Mouse (Mus musculus) forebrain, embryonic 11.5 days (tissue): ENCODE results near the gene Slc9c1. TPM values are rescaled to one million over a fixed set of nuclear protein-coding genes. Genes with fewer than 3 reads are reported as not detected.
"Not testable (repeated sequence)": the region's sequence is repeated elsewhere in the genome, so short reads cannot be mapped to it uniquely, and the experiment has no call there.

ENCODE experiments used
- ATAC-seq: fragments of 200-750 bp; cut with Nextera tagmentation; replicated peaks from 2 replicates; pipeline ENCODE4 v1.8.0; 2017; ENCODE audit warnings: moderate TSS enrichment; ENCODE audit not compliant: low FRiP score
- DNase-seq: peaks from one replicate; pipeline ENCODE4 v3.0.0-alpha.2; 2017; ENCODE audit warnings: low spot score
- H3K27ac ChIP-seq: fragments of 300-500 bp; sonication (generic); 2 replicates; pipeline ENCODE4 v1.5.1; 2014; ENCODE audit warnings: low read depth, low read length
- H3K27me3 ChIP-seq: fragments of 300-500 bp; sonication (generic); 2 replicates; pipeline ENCODE4 v1.6.1; 2014; ENCODE audit warnings: mild to moderate bottlenecking, low read length, mixed read lengths; ENCODE audit not compliant: control insufficient read depth, insufficient read depth
- H3K36me3 ChIP-seq: fragments of 300-500 bp; sonication (generic); 2 replicates; pipeline ENCODE4 v1.6.1; 2014; ENCODE audit warnings: mild to moderate bottlenecking, low read length, moderate library complexity, mixed read lengths; ENCODE audit not compliant: control insufficient read depth, insufficient read depth
- H3K4me1 ChIP-seq: fragments of 300-500 bp; sonication (generic); replicated peaks from 2 replicates; pipeline ENCODE4 v1.6.1; 2014; ENCODE audit warnings: low read length, mixed read lengths; ENCODE audit not compliant: control insufficient read depth, insufficient read depth
- H3K4me2 ChIP-seq: fragments of 300-500 bp; sonication (generic); 2 replicates; pipeline ENCODE4 v1.6.1; 2014; ENCODE audit warnings: low read depth, mild to moderate bottlenecking, low read length, moderate library complexity, mixed read lengths; ENCODE audit not compliant: severe bottlenecking
- H3K4me3 ChIP-seq: fragments of 300-500 bp; sonication (generic); 2 replicates; pipeline ENCODE4 v1.5.1; 2014; ENCODE audit warnings: low read depth, low read length
- H3K9ac ChIP-seq: fragments of 300-500 bp; sonication (generic); 2 replicates; pipeline ENCODE4 v1.6.1; 2014; ENCODE audit warnings: low read length
- H3K9me3 ChIP-seq: fragments of 300-500 bp; sonication (generic); 2 replicates; pipeline ENCODE4 v1.6.1; 2016; ENCODE audit warnings: low read length, mixed read lengths; ENCODE audit not compliant: control insufficient read depth
- WGBS: fragments of 180-500 bp; shearing (Covaris S2); extraction: QIAGEN DNeasy Blood & Tissue Kit; methylation state at CpG from one replicate; pipeline ENCODE4 v1.1.7; 2014; 5-methylcytosine and 5-hydroxymethylcytosine counted together
- polyA plus RNA-seq: library from polyadenylated mRNA; unstranded; fragments of >200 nt; fragmentation: Nextera tagmentation; extraction: Ambion mirVana; gene quantifications from 2 replicates; pipeline ENCODE4 v1.2.1, GENCODE M21; 2014

Slc9c1 gene
- polyA plus RNA-seq, result not detected in 2 replicates

DNA sequence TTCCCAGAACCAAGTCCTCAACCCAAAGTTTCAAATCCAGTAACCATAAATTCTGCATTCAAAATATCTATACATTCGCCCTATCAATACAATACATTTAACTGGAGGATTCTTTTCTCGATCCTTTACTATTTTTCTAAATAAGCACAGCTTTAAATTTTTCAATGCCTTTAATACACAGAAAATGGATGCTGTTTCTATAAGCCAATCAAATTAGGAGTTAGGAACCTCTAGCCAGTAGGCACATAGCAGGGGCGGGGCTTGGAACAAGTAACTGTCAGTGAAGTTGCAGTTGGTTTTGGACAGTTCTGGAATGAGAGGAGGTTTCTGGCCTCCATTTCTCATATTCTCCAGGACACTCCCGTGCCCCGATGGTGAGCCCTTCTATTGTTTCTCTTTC lies at the start of gene Slc9c1:
Gene Slc9c1, plus strand, starts transcription at position 301 of the 400 bp plus-strand sequence.
- ATAC-seq, result no peak

DNA sequence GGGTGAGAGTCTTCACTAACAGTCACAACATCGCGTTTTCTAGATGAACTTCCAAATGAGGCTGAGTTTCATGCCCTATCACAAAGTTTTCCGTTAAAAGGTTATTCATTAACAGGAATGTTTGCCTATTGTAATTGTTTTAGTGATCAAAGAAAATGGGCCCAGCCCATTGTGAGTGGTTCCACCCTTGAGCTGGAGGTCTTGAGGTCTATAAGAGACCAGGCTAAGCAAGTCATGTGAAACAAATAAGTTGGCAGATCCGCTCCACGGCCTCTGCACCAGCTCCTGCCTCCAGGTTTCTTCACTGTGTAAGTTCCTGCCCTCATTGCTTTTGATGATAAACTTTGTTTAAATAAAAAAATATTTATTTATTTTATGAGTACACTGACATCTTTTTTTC lies 42.2 kb upstream of the Slc9c1 start, which contains the start of gene Gm609:
Gene Gm609, minus strand, starts transcription at position 43 of the 400 bp plus-strand sequence.
- Histone ChIP-seq H3K4me1 (no peaks in the 10 kb centered on the region), H3K4me3 (no peak within 1 kb of the TSS), H3K9ac (no peak within 1 kb of the TSS), H3K27ac (no peak within 1 kb of the TSS), H3K27me3 (no peaks in the 10 kb centered on the region), H3K9me3 (no peaks in the 10 kb centered on the region), H3K36me3 (no peaks in the 10 kb centered on the region), H3K4me2 (no peak within 1 kb of the TSS)
- no peak for ATAC-seq
- no peak for DNase-seq
- 85% methylated on average over 5 of the region's 5 CpGs for WGBS

More for the DNA sequence above, at the start of gene Slc9c1:
- H3K36me3 ChIP-seq, result no peaks in the 10 kb centered on the region
- no peak for DNase-seq
- H3K27ac ChIP-seq, result no peak within 1 kb of the TSS
- H3K4me1 ChIP-seq, result no peaks in the 10 kb centered on the region
- H3K9ac ChIP-seq, result no peak within 1 kb of the TSS
- H3K27me3 ChIP-seq, result no peaks in the 10 kb centered on the region
- no peak within 1 kb of the TSS for H3K4me3 ChIP-seq
- H3K4me2 ChIP-seq, result no peak within 1 kb of the TSS
- WGBS, result 90% methylated on average over 5 of the region's 5 CpGs
- no peaks in the 10 kb centered on the region for H3K9me3 ChIP-seq

DNA sequence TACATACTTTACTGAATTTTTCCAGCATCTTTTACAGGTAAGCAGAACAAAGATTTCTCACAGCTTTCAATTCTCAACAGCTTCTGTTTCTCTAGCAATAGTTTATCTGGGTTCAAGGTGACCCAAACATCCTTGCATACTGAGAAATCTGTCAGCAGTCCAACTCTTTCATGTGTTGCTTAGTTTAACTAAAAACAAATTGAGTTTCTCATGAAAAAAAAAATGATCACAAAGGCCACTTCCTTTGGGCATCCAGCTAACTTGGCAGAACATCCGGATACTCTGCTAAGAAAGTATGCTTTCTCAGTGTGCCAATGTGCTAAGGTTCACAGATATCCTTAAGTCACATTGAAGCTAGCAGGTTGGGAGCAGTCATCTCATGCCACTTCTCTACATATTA lies 39.8 kb upstream of the Slc9c1 start:
- H3K27me3 ChIP-seq, result no peaks in the 10 kb centered on the region
- 88% methylated on average over 1 of the region's 1 CpGs for WGBS
- ATAC-seq, result no peak
- DNase-seq, result no peak
- no peak overlapping the region for H3K4me3 ChIP-seq
- no peaks in the 10 kb centered on the region for H3K9me3 ChIP-seq
- no peaks in the 10 kb centered on the region for H3K4me1 ChIP-seq
- no peaks in the 10 kb centered on the region for H3K36me3 ChIP-seq
- H3K27ac ChIP-seq, result no peak overlapping the region
- H3K9ac ChIP-seq, result no peak overlapping the region
- H3K4me2 ChIP-seq, result no peak overlapping the region

DNA sequence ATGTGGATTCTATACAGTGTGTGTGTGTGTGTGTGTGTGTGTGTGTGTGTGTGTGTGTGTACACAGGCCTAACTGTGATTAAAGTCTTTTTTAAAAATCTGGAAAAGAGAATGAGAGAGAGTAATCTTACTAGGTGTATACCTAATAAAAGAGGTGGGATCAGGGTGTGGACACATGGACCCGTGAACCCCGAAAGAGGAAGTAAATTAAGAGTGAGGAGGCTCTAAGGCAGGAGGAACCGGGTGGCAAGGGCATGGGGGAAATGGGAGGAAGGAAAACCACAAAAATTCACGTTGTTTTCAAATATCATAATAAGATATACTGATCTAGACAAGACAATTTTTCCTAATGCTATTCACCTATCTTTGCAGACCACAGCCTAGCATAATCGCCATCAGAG lies 9.6 kb upstream of the Slc9c1 start:
- Histone ChIP-seq H3K4me3 (no peak overlapping the region), H3K4me1 (no peaks in the 10 kb centered on the region), H3K9ac (no peak overlapping the region), H3K27ac (no peak overlapping the region), H3K36me3 (no peaks in the 10 kb centered on the region), H3K4me2 (no peak overlapping the region), H3K9me3 (no peaks in the 10 kb centered on the region), H3K27me3 (no peaks in the 10 kb centered on the region)
- ATAC-seq (no peak), DNase-seq (no peak)
- WGBS, result 90% methylated on average over 5 of the region's 5 CpGs

DNA sequence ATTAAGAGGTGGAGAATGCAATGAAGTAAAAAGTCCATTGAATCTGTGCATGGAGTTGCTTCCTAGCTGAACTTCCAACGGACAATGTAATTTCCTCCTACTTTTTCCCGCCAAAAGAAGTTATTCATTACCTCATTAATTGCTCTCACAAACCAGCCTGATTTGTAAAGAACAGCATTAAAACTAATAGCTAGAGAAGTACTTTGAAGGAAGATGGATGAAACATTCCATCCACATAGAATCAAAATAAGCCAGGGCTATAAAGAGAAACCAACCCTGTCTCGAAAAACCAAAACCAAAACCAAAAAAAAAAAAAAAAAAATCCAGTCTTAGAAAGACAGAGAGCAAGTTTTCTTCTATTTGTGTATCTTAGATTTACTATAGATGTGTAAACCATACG lies 3.2 kb upstream of the Slc9c1 start, which contains the start of gene Gm17783:
Gene Gm17783, minus strand, starts transcription at position 101 of the 400 bp plus-strand sequence.
- no peaks in the 10 kb centered on the region for H3K9me3 ChIP-seq
- DNase-seq (no peak), ATAC-seq (no peak)
- no peak within 1 kb of the TSS for H3K27ac ChIP-seq
- H3K4me2 ChIP-seq, result no peak within 1 kb of the TSS
- H3K9ac ChIP-seq, result no peak within 1 kb of the TSS
- WGBS, result 80% methylated on average over 4 of the region's 4 CpGs
- H3K4me1 ChIP-seq, result no peaks in the 10 kb centered on the region
- no peaks in the 10 kb centered on the region for H3K27me3 ChIP-seq
- no peaks in the 10 kb centered on the region for H3K36me3 ChIP-seq
- no peak within 1 kb of the TSS for H3K4me3 ChIP-seq

DNA sequence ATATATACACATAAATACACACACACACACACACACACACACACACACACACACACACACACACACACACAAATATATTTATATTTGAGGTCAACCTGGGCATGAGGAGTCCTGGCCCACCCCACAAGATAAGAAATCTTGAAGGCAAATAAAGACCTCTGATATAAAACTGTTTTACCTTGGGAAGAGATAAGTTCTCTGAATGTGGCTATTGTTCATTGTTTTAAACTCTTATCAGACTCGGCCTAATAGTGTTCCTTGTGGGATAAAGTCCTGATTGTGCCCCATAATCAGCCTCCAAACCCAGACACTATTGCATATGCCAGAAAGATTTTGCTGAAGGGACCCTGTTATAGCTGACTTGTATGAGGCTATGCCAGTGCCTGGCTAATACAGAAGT lies 3.2 kb downstream of the Slc9c1 start:
- H3K4me1 ChIP-seq, H3K9ac ChIP-seq, DNase-seq, H3K4me3 ChIP-seq, H3K4me2 ChIP-seq, H3K36me3 ChIP-seq, H3K27me3 ChIP-seq, H3K27ac ChIP-seq, H3K9me3 ChIP-seq, ATAC-seq: not testable (repeated sequence)
- 90% methylated on average over 1 of the region's 1 CpGs for WGBS

DNA sequence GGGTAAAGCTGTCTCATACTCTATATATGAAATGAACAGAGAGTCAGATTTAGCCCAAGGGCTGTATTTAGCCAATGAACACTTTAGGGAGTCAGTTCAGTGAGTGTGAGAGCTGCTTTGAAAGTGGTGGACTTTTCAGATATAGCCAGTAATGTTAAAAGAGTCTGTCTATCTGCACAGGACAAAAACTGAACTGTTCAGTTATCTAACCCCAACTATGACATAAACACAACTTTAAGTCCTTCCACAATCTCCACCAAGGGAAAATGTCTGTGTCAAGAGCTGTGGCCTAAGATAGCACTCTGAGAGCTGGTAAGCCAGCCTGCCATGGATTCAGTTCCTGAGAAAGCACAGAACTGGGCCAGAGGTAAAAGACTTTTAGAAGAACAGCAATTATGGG lies 7.0 kb downstream of the Slc9c1 start:
- Histone ChIP-seq H3K36me3 (no peaks in the 10 kb centered on the region), H3K27ac (no peak overlapping the region), H3K4me1 (no peaks in the 10 kb centered on the region), H3K9me3 (no peaks in the 10 kb centered on the region), H3K4me3 (no peak overlapping the region), H3K9ac (no peak overlapping the region), H3K27me3 (no peaks in the 10 kb centered on the region), H3K4me2 (no peak overlapping the region)
- ATAC-seq (no peak), DNase-seq (no peak)

DNA sequence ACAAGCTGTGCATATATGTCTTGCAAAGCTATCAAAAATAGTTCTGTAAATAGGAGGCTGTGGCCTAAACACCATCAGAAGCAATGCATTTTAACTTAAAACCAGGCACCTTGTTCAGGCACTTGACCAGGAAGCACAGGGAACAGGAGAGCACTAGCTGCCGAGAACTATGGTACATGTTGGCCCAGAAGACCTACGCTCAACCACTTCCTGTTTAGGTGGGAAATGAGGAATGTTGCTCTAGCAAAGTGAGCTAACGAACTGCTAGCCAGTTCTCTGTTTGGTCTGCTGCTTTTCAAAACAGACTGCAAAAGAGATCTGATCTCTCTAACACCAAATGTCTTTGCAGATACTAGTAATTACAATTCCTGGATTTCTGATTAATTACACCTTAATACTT lies 9.2 kb downstream of the Slc9c1 start:
- DNase-seq, result no peak
- no peaks in the 10 kb centered on the region for H3K4me1 ChIP-seq
- no peaks in the 10 kb centered on the region for H3K36me3 ChIP-seq
- no peak overlapping the region for H3K27ac ChIP-seq
- H3K9me3 ChIP-seq, result no peaks in the 10 kb centered on the region
- H3K4me3 ChIP-seq, result no peak overlapping the region
- H3K27me3 ChIP-seq, result no peaks in the 10 kb centered on the region
- no peak for ATAC-seq
- no peak overlapping the region for H3K9ac ChIP-seq
- WGBS, result 81% methylated on average over 3 of the region's 3 CpGs
- no peak overlapping the region for H3K4me2 ChIP-seq

DNA sequence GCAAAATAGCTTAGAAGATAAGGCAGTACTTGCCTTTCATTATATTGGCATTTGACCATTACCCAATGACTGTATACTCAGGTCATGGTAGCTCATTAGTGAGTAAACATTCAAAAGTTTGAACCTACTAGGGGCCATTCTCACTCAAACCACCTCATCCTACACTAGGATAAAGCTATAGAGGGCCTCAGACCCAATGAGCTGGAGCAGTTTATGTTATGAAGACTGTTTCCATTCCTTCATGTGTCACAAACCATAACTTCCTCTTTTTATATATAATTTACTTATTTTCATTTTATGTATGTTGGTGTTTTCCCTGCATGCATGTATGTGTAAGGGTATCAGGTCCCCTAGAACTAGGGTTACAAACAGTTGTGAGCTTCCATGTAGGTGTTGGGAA lies 12.9 kb downstream of the Slc9c1 start:
- no peaks in the 10 kb centered on the region for H3K27me3 ChIP-seq
- H3K36me3 ChIP-seq, result no peaks in the 10 kb centered on the region
- no peaks in the 10 kb centered on the region for H3K4me1 ChIP-seq
- no peak overlapping the region for H3K4me2 ChIP-seq
- no peak overlapping the region for H3K9ac ChIP-seq
- no peak overlapping the region for H3K4me3 ChIP-seq
- DNase-seq, result no peak
- no peaks in the 10 kb centered on the region for H3K9me3 ChIP-seq
- H3K27ac ChIP-seq, result no peak overlapping the region
- ATAC-seq, result no peak
